Mouse (Mus musculus) heart, postnatal 0 days (tissue): ENCODE data around the gene Slc2a6. TPM values are rescaled to one million over a fixed set of nuclear protein-coding genes. Genes with fewer than 3 reads are reported as not detected.

Experiments used
- ATAC-seq: fragments of 200-750 bp; cut with Nextera tagmentation; 2 replicates; pipeline ENCODE4 v1.8.0; 2017; ENCODE audit warnings: low read depth, moderate number of reproducible peaks, moderate library complexity; ENCODE audit not compliant: insufficient read depth
- DNase-seq: peaks from one replicate; pipeline ENCODE4 v3.0.0-alpha.2; 2016; ENCODE audit warnings: low spot score
- H3K27ac ChIP-seq: fragments of 300-500 bp; sonication (generic); 2 replicates; pipeline ENCODE4 v1.5.1; 2014; ENCODE audit warnings: low read depth, mild to moderate bottlenecking
- H3K27me3 ChIP-seq: fragments of 300-500 bp; sonication (generic); 2 replicates; pipeline ENCODE4 v1.6.1; 2014; ENCODE audit warnings: low read length, mixed read lengths; ENCODE audit not compliant: control insufficient read depth, insufficient read depth
- H3K36me3 ChIP-seq: fragments of 300-500 bp; sonication (generic); replicated peaks from 2 replicates; pipeline ENCODE4 v1.6.1; 2014; ENCODE audit warnings: low read length, mixed read lengths; ENCODE audit not compliant: control insufficient read depth, insufficient read depth
- H3K4me1 ChIP-seq: fragments of 300-500 bp; sonication (generic); 2 replicates; pipeline ENCODE4 v1.6.1; 2014; ENCODE audit warnings: antibody characterized with exemption; ENCODE audit not compliant: control insufficient read depth, insufficient read depth
- H3K4me2 ChIP-seq: fragments of 300-500 bp; sonication (generic); 2 replicates; pipeline ENCODE4 v1.6.1; 2014; ENCODE audit warnings: low read depth, mild to moderate bottlenecking, low read length, moderate library complexity
- H3K4me3 ChIP-seq: fragments of 300-500 bp; sonication (generic); 2 replicates; pipeline ENCODE4 v1.5.1; 2014; ENCODE audit warnings: low read depth, low read length
- H3K9ac ChIP-seq: fragments of 300-500 bp; sonication (generic); replicated peaks from 2 replicates; pipeline ENCODE4 v1.6.1; 2014; ENCODE audit warnings: low read depth, low read length, mixed read lengths
- H3K9me3 ChIP-seq: fragments of 300-500 bp; sonication (generic); replicated peaks from 2 replicates; pipeline ENCODE4 v1.6.1; 2016; ENCODE audit warnings: low read length; ENCODE audit not compliant: control insufficient read depth
- CTCF ChIP-seq: IDR thresholded peaks from 2 replicates; pipeline ENCODE4 v1.5.1; 2016; ENCODE audit warnings: antibody characterized with exemption, control low read depth, low read depth
- EP300 ChIP-seq: IDR thresholded peaks from 2 replicates; pipeline ENCODE4 v1.6.1; 2016; ENCODE audit warnings: antibody characterized with exemption, low read depth
- WGBS: fragments of 180-500 bp; shearing (Covaris S2); extraction: QIAGEN DNeasy Blood & Tissue Kit; methylation state at CpG from one replicate; pipeline ENCODE4 v1.1.7; 2014; 5-methylcytosine and 5-hydroxymethylcytosine counted together
- polyA plus RNA-seq: library from polyadenylated mRNA; unstranded; fragments of >200 nt; fragmentation: Nextera tagmentation; extraction: Ambion mirVana; gene quantifications from 2 replicates; pipeline ENCODE4 v1.2.1, GENCODE M21; 2015
- total RNA-seq: library from RNA; depleted of rRNA; stranded (reverse); fragments of >200 nt; gene quantifications from 2 replicates; pipeline ENCODE4 v1.2.3, GENCODE M21; 2014; ENCODE audit warnings: low replicate concordance; rRNA removed

Slc2a6 gene
- total RNA-seq (0.66 and 0.80 TPM in 2 replicates), polyA plus RNA-seq (0.10 and 0.14 TPM in 2 replicates)

DNA sequence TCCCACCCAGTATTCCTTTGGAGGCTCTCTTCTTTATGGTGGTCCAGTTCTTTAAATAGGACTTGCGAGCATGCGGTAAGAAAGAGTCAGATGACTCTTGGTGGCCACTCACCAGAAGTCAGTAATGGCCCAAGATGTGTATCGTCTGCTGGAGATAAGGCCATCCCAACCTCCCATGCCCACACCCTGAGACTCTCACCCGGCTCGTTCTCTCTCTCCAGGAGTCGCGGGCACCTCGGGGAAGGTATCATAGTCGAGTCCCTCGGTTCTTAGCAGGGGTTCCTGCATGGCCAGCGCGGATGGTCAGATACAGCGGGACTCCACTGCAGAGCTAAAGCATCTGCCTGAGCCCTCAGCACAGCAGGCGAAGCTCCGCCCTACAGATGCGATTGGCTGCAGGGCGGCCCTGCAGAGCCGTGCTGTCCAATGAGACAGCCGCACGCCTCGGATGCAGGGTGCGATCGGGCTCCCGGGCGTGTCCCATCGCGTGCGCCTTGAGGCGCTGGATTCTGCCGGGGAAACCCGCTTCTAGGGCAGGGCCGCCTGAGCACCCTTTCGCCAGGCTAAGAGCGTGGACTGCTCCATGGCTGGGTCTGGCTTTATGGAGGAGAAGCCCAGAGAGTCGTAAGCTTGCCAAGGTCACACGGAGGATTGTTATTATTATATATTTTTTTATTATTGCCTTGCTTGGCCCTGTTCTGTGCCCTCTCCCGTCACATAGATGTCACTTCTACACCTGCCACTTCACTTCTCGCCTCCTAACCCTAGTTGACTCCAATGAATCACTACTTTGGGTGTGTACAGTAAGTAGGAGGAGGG lies at the start of gene Slc2a6:
Slc2a6 (minus strand) TSS at position 381 of the 819 bp plus-strand sequence.
- Histone ChIP-seq H3K4me2 (peak within 1 kb of the TSS; percentile 49), H3K27me3 (peaks cover 14% of the 10 kb centered on the region), H3K9ac (no peak within 1 kb of the TSS), H3K36me3 (no peaks in the 10 kb centered on the region), H3K4me1 (no peaks in the 10 kb centered on the region), H3K27ac (no peak within 1 kb of the TSS), H3K4me3 (peak within 1 kb of the TSS; percentile 4; the same call in 1 of the 2 replicates), H3K9me3 (no peaks in the 10 kb centered on the region)
- ATAC-seq (peak; percentile 96), DNase-seq (peak; percentile 55)
- TF ChIP-seq CTCF (no peak), EP300 (no peak)
- 3% methylated on average over 38 of the region's 38 CpGs for WGBS

- ATAC-seq (peak; percentile 25), DNase-seq (peak; percentile 47)
These were observed 47.7 kb upstream of the Slc2a6 start for GRCm38 (mm10) chr2:27075485-27075884.

DNA sequence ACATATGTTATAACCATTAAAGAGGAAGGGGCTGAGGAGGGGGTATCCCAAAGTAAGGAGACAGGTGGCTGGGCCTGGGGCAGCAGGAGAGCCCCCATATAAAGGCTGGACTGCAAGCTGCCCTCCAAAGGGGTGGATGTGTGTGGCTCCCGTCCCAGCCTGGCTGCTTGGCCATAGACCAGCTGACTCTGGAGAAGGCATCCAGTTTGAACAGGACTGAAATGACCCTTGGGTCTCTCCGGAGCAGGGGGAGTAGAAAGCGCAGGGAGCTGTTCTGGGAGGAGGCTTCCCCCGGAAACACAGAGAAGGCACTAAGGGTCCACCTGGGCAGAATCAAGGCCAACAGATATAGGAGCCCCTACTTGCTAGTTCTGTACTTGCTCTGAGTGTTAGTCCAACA lies 47.0 kb upstream of the Slc2a6 start:
- Histone ChIP-seq H3K9ac (no peak overlapping the region), H3K4me2 (no peak overlapping the region), H3K9me3 (no peaks in the 10 kb centered on the region), H3K36me3 (no peaks in the 10 kb centered on the region), H3K4me1 (peaks cover 46% of the 10 kb centered on the region), H3K27ac (no peak overlapping the region), H3K4me3 (no peak overlapping the region), H3K27me3 (no peaks in the 10 kb centered on the region)
- no peak for DNase-seq
- ATAC-seq, result no peak
- WGBS, result 55% methylated on average over 4 of the region's 4 CpGs
- TF ChIP-seq CTCF, result no peak
- TF ChIP-seq EP300, result no peak

More at GRCm38 (mm10) chr2:27075485-27075884, 47.7 kb upstream of the Slc2a6 start:
- 59% methylated on average over 3 of the region's 3 CpGs for WGBS
- Histone ChIP-seq H3K4me2 (no peak overlapping the region), H3K9ac (no peak overlapping the region), H3K4me3 (no peak overlapping the region), H3K4me1 (peaks cover 47% of the 10 kb centered on the region), H3K36me3 (no peaks in the 10 kb centered on the region), H3K9me3 (no peaks in the 10 kb centered on the region), H3K27ac (no peak overlapping the region), H3K27me3 (no peaks in the 10 kb centered on the region)
- TF ChIP-seq EP300 (no peak), CTCF (peak; percentile 82)

DNA sequence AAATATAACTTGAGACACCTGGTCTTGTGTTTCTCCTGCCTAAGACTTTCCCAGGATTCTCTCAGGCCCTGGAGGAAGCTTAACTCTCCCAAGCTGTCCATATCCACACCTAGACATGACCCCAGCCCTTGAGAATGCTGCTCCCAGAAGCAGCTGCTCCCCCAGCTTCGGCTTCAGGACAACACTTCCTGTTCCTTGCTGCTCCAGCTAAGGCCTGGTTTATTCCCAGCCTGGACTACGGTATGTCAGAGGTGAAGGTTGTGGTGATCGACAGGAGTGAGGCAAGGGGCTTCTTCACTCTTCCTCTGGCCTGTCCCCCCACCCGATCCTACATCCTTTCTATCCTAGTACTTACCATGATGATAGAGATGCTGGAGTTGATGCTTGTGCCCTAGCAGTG lies 45.6 kb upstream of the Slc2a6 start:
- peaks cover 32% of the 10 kb centered on the region for H3K4me1 ChIP-seq
- H3K27me3 ChIP-seq, result no peaks in the 10 kb centered on the region
- no peak overlapping the region for H3K4me2 ChIP-seq
- ATAC-seq (no peak), DNase-seq (no peak)
- WGBS, result 74% methylated on average over 4 of the region's 4 CpGs
- H3K9me3 ChIP-seq, result no peaks in the 10 kb centered on the region
- TF ChIP-seq EP300, result no peak
- no peak for TF ChIP-seq CTCF
- H3K9ac ChIP-seq, result no peak overlapping the region
- no peak overlapping the region for H3K4me3 ChIP-seq
- no peak overlapping the region for H3K27ac ChIP-seq
- no peaks in the 10 kb centered on the region for H3K36me3 ChIP-seq

DNA sequence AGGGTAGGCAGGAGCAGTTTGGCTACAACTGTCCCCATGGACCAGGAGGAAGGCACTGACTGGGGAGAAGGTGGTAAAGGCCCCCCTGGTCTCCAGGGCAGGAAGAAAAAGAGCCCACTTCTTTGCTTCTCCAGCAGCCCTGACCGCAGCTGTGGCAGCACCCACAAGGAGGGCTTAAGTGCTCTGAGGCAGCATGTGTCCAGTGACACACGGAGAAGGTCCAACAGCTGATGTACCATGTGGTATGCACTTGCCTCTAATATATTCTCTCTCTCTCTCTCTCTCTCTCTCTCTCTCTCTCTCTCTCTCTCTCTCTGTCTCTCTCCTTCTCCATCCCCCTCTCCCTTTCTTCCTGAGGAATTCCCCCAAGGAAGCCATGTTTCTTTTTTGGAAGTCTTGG lies 44.2 kb upstream of the Slc2a6 start, which contains the start of gene Mymk:
Mymk (minus strand) TSS at position 202 of the 400 bp plus-strand sequence.
- no peaks in the 10 kb centered on the region for H3K36me3 ChIP-seq
- DNase-seq (no peak), ATAC-seq (no peak)
- H3K4me1 ChIP-seq, result peaks cover 20% of the 10 kb centered on the region
- WGBS, result 90% methylated on average over 2 of the region's 2 CpGs
- TF ChIP-seq EP300 (no peak), CTCF (no peak)
- H3K27ac ChIP-seq, result no peak within 1 kb of the TSS
- H3K9me3 ChIP-seq, result no peaks in the 10 kb centered on the region
- no peaks in the 10 kb centered on the region for H3K27me3 ChIP-seq
- H3K9ac ChIP-seq, result no peak within 1 kb of the TSS
- H3K4me2 ChIP-seq, result no peak within 1 kb of the TSS
- H3K4me3 ChIP-seq, result no peak within 1 kb of the TSS
